Mouse (Mus musculus): Measurements from ENCODE around the gene Smim6.

DNA sequence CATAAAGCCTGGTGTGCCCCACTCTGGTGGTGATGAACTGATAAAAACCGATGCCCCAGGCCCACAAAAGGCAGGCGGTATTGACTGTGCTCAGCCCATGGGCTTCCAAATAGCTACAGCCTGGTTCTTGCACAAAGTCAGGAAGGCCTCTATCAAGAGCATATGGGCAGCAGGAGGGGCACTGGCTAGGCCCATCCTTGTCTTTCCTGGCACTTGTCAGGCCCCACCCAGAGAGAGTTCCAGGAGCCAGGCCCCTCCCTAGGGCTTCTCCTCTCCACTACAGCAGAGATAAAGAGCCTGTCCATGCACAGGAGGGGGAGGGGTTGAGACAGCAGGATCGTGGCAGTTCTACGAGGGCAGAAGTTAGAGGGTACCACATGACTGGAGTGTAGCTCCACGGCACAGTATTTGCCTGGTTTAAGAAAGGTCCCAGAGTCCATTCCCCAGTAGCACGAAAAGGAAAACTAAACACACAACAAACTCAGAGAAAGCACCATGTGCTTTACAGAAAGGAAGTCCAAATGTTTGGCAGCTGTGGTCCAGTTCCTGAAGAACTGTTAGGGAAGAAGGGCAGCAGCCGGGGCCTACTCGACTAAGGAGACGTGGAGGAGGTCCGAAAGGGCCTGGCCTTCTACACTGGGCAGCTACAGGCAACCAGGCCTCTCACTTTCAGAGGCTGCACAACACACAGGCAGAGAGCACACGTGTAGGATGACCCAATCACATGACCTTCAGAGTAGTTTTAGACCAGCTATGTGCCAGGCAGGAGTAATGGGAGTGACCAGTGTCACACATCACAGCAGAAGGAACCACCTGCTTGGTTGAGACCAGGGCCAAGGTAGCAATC is 8.2 kb upstream of the Smim6 start:
- TF ChIP-seq CTCF (IDR thresholded peaks at IDR 0.05 in 2 of 3, conservative IDR thresholded peaks at IDR 0.05 in 1 of 3; ENCODE audit: control insufficient read depth in 1 of 3, insufficient read depth in 1 of 3, low read depth in 2 of 3, low read length in 3 of 3, poor library complexity in 1 of 3, severe bottlenecking in 1 of 3) (no peak), USF1 (IDR thresholded peaks at IDR 0.05; ENCODE audit: low read depth, low read length) (no peak), MAZ (IDR thresholded peaks at IDR 0.05; ENCODE audit: low read depth, low read length) (no peak), CHD1 (IDR thresholded peaks at IDR 0.05; ENCODE audit: low read depth, low read length) (no peak)

Measured in MEL (cell line).